Mouse (Mus musculus): ENCODE results near the gene Hist1h4m. TPM values are rescaled to one million over a fixed set of nuclear protein-coding genes. Genes with fewer than 3 reads are reported as not detected.
"Not testable (repeated sequence)": the region's sequence is repeated elsewhere in the genome, so short reads cannot be mapped to it uniquely, and the experiment has no call there.

The Hist1h4m gene
- polyA plus RNA-seq, 1 experiment from 2014 or later: not detected

- no peaks in the 10 kb centered on the region for H3K9me3 ChIP-seq (replicated peaks; ENCODE audit: control insufficient read depth, low read length)
- H3K27ac ChIP-seq (ENCODE audit: low read depth, low read length): peak overlapping the region; percentile 84
- DNase-seq (ENCODE audit: low spot score): peak; percentile 77
- H3K4me1 ChIP-seq (ENCODE audit: control insufficient read depth, insufficient read depth, low read length): peaks cover 39% of the 10 kb centered on the region
- WGBS: under 1% methylated on average over 9 of the region's 9 CpGs
- peak overlapping the region; percentile 67 for H3K4me2 ChIP-seq (ENCODE audit: low read length)
- peak overlapping the region; percentile 37 for H3K4me3 ChIP-seq (ENCODE audit: low read depth, low read length)
- H3K27me3 ChIP-seq (replicated peaks; ENCODE audit: control insufficient read depth, insufficient read depth, low read length): no peaks in the 10 kb centered on the region
- H3K36me3 ChIP-seq (ENCODE audit: control insufficient read depth, insufficient read depth, low read length): no peaks in the 10 kb centered on the region
- peak overlapping the region; percentile 49; the same call in 1 of the 2 replicates for H3K9ac ChIP-seq (ENCODE audit: low read length)
- ATAC-seq: no peak
These were observed 27.8 kb upstream of the Hist1h4m start for GRCm38 (mm10) chr13:21783734-21784161.

- Histone ChIP-seq H3K4me3 (ENCODE audit: low read depth, low read length) (no peak overlapping the region), H3K4me2 (ENCODE audit: low read length) (peak overlapping the region; percentile 67), H3K27me3 (replicated peaks; ENCODE audit: control insufficient read depth, insufficient read depth, low read length) (no peaks in the 10 kb centered on the region), H3K36me3 (ENCODE audit: control insufficient read depth, insufficient read depth, low read length) (no peaks in the 10 kb centered on the region), H3K9me3 (replicated peaks; ENCODE audit: control insufficient read depth, low read length) (no peaks in the 10 kb centered on the region), H3K4me1 (ENCODE audit: control insufficient read depth, insufficient read depth, low read length) (peaks cover 39% of the 10 kb centered on the region), H3K9ac (ENCODE audit: low read length) (peak overlapping the region; percentile 49; the same call in 1 of the 2 replicates), H3K27ac (ENCODE audit: low read depth, low read length) (peak overlapping the region; percentile 84)
- WGBS: 19% methylated on average over 6 of the region's 6 CpGs
- ATAC-seq (no peak), DNase-seq (ENCODE audit: low spot score) (no peak)
These were observed 27.2 kb upstream of the Hist1h4m start for GRCm38 (mm10) chr13:21784311-21784710.

- Histone ChIP-seq H3K4me2 (ENCODE audit: low read length) (peak overlapping the region; percentile 53), H3K27ac (ENCODE audit: low read depth, low read length) (peak overlapping the region; percentile 87), H3K27me3 (replicated peaks; ENCODE audit: control insufficient read depth, insufficient read depth, low read length) (no peaks in the 10 kb centered on the region), H3K4me3 (ENCODE audit: low read depth, low read length) (peak overlapping the region; percentile 30), H3K36me3 (ENCODE audit: control insufficient read depth, insufficient read depth, low read length) (no peaks in the 10 kb centered on the region), H3K9me3 (replicated peaks; ENCODE audit: control insufficient read depth, low read length) (no peaks in the 10 kb centered on the region), H3K4me1 (ENCODE audit: control insufficient read depth, insufficient read depth, low read length) (peaks cover 33% of the 10 kb centered on the region), H3K9ac (ENCODE audit: low read length) (peak overlapping the region; percentile 54; the same call in 1 of the 2 replicates)
- DNase-seq (ENCODE audit: low spot score): peak; percentile 64
- ATAC-seq: no peak
- WGBS: 2% methylated on average over 8 of the region's 8 CpGs
These were observed 25.2 kb upstream of the Hist1h4m start for GRCm38 (mm10) chr13:21786189-21786898.

- peaks cover 33% of the 10 kb centered on the region for H3K4me1 ChIP-seq (ENCODE audit: control insufficient read depth, insufficient read depth, low read length)
- not testable (repeated sequence) for H3K9me3 ChIP-seq (replicated peaks; ENCODE audit: control insufficient read depth, low read length); H3K36me3 ChIP-seq (ENCODE audit: control insufficient read depth, insufficient read depth, low read length); H3K27me3 ChIP-seq (replicated peaks; ENCODE audit: control insufficient read depth, insufficient read depth, low read length)
- ATAC-seq (peak; percentile 93), DNase-seq (ENCODE audit: low spot score) (peak; percentile 100)
- H3K27ac ChIP-seq (ENCODE audit: low read depth, low read length): peak within 1 kb of the TSS; percentile 87
- peak within 1 kb of the TSS; percentile 30 for H3K4me3 ChIP-seq (ENCODE audit: low read depth, low read length)
- peak within 1 kb of the TSS; percentile 53 for H3K4me2 ChIP-seq (ENCODE audit: low read length)
- H3K9ac ChIP-seq (ENCODE audit: low read length): peak within 1 kb of the TSS; percentile 54; the same call in 1 of the 2 replicates
- WGBS: under 1% methylated on average over 31 of the region's 63 CpGs
These were observed 24.5 kb upstream of the Hist1h4m start, which contains the start of the genes Hist1h2an and Hist1h2bp for GRCm38 (mm10) chr13:21786899-21787629. Gene Hist1h2an, minus strand, starts transcription at chr13:21787218. Gene Hist1h2bp, plus strand, starts transcription at chr13:21787461.

GRCm38 (mm10) chr13:21787760-21788593 is 23.6 kb upstream of the Hist1h4m start:
- Histone ChIP-seq H3K9ac (ENCODE audit: low read length) (peak overlapping the region; percentile 38; the same call in 1 of the 2 replicates), H3K36me3 (ENCODE audit: control insufficient read depth, insufficient read depth, low read length) (no peaks in the 10 kb centered on the region), H3K27ac (ENCODE audit: low read depth, low read length) (peak overlapping the region; percentile 68; the same call in 1 of the 2 replicates), H3K27me3 (replicated peaks; ENCODE audit: control insufficient read depth, insufficient read depth, low read length) (no peaks in the 10 kb centered on the region), H3K4me2 (ENCODE audit: low read length) (peak overlapping the region; percentile 53), H3K4me3 (ENCODE audit: low read depth, low read length) (peak overlapping the region; percentile 30; the same call in 1 of the 2 replicates), H3K4me1 (ENCODE audit: control insufficient read depth, insufficient read depth, low read length) (peaks cover 27% of the 10 kb centered on the region), H3K9me3 (replicated peaks; ENCODE audit: control insufficient read depth, low read length) (no peaks in the 10 kb centered on the region)
- ATAC-seq: peak; percentile 17; the same call in 1 of the 2 replicates
- 7% methylated on average over 13 of the region's 21 CpGs for WGBS
- DNase-seq (ENCODE audit: low spot score): peak; percentile 60

GRCm38 (mm10) chr13:21789925-21790324 is 21.6 kb upstream of the Hist1h4m start:
- no peak overlapping the region for H3K4me2 ChIP-seq (ENCODE audit: low read length)
- no peaks in the 10 kb centered on the region for H3K36me3 ChIP-seq (ENCODE audit: control insufficient read depth, insufficient read depth, low read length)
- H3K4me3 ChIP-seq (ENCODE audit: low read depth, low read length): no peak overlapping the region
- no peaks in the 10 kb centered on the region for H3K9me3 ChIP-seq (replicated peaks; ENCODE audit: control insufficient read depth, low read length)
- DNase-seq (ENCODE audit: low spot score): no peak
- no peak overlapping the region for H3K27ac ChIP-seq (ENCODE audit: low read depth, low read length)
- no peak overlapping the region for H3K9ac ChIP-seq (ENCODE audit: low read length)
- peaks cover 19% of the 10 kb centered on the region; the same call in 1 of the 2 replicates for H3K4me1 ChIP-seq (ENCODE audit: control insufficient read depth, insufficient read depth, low read length)
- no peak for ATAC-seq
- WGBS: 73% methylated on average over 6 of the region's 6 CpGs
- H3K27me3 ChIP-seq (replicated peaks; ENCODE audit: control insufficient read depth, insufficient read depth, low read length): no peaks in the 10 kb centered on the region

- peak overlapping the region; percentile 35 for H3K4me2 ChIP-seq (ENCODE audit: low read length)
- no peak overlapping the region for H3K27ac ChIP-seq (ENCODE audit: low read depth, low read length)
- peak overlapping the region; percentile 1; the same call in 1 of the 2 replicates for H3K9ac ChIP-seq (ENCODE audit: low read length)
- ATAC-seq: no peak
- no peaks in the 10 kb centered on the region for H3K27me3 ChIP-seq (replicated peaks; ENCODE audit: control insufficient read depth, insufficient read depth, low read length)
- no peaks in the 10 kb centered on the region for H3K36me3 ChIP-seq (ENCODE audit: control insufficient read depth, insufficient read depth, low read length)
- H3K4me1 ChIP-seq (ENCODE audit: control insufficient read depth, insufficient read depth, low read length): peaks cover 19% of the 10 kb centered on the region; the same call in 1 of the 2 replicates
- no peak for DNase-seq (ENCODE audit: low spot score)
- no peaks in the 10 kb centered on the region for H3K9me3 ChIP-seq (replicated peaks; ENCODE audit: control insufficient read depth, low read length)
- 8% methylated on average over 18 of the region's 18 CpGs for WGBS
- no peak overlapping the region for H3K4me3 ChIP-seq (ENCODE audit: low read depth, low read length)
These were observed 20.8 kb upstream of the Hist1h4m start for GRCm38 (mm10) chr13:21790601-21791283.

GRCm38 (mm10) chr13:21795584-21795983 is 16.0 kb upstream of the Hist1h4m start:
- WGBS: 88% methylated on average over 7 of the region's 7 CpGs
- H3K36me3 ChIP-seq (ENCODE audit: control insufficient read depth, insufficient read depth, low read length): no peaks in the 10 kb centered on the region
- no peak overlapping the region for H3K27ac ChIP-seq (ENCODE audit: low read depth, low read length)
- H3K27me3 ChIP-seq (replicated peaks; ENCODE audit: control insufficient read depth, insufficient read depth, low read length): no peaks in the 10 kb centered on the region
- no peak overlapping the region for H3K9ac ChIP-seq (ENCODE audit: low read length)
- no peak overlapping the region for H3K4me3 ChIP-seq (ENCODE audit: low read depth, low read length)
- no peak overlapping the region for H3K4me2 ChIP-seq (ENCODE audit: low read length)
- DNase-seq (ENCODE audit: low spot score): no peak
- H3K9me3 ChIP-seq (replicated peaks; ENCODE audit: control insufficient read depth, low read length): no peaks in the 10 kb centered on the region
- ATAC-seq: no peak
- H3K4me1 ChIP-seq (ENCODE audit: control insufficient read depth, insufficient read depth, low read length): peaks cover 4% of the 10 kb centered on the region; the same call in 1 of the 2 replicates

Measured in forebrain, embryonic 14.5 days (tissue).